Mouse (Mus musculus) cerebellum, adult 2 months (tissue): ENCODE results near the gene Pitpnm2. TPM values are rescaled to one million over a fixed set of nuclear protein-coding genes. Genes with fewer than 3 reads are reported as not detected.

Experiments
- DNase-seq, 2 experiments: peaks; one replicate each; pipeline ENCODE4 v3.0.0; 2021
- H3K27ac ChIP-seq: fragments of 200-500 bp; 2 replicates; pipeline ENCODE4 v1.5.1; 2012; ENCODE audit warnings: low read length, control low read depth, inconsistent platforms; ENCODE audit not compliant: insufficient read depth
- H3K27me3 ChIP-seq: fragments of 200-500 bp; 2 replicates; pipeline ENCODE4 v1.6.1; 2012; ENCODE audit warnings: inconsistent platforms, mild to moderate bottlenecking, low read length, moderate library complexity; ENCODE audit not compliant: control insufficient read depth, insufficient read depth
- H3K4me1 ChIP-seq: fragments of 200-500 bp; 2 replicates; pipeline ENCODE4 v1.6.1; 2011; ENCODE audit warnings: low read length; ENCODE audit not compliant: control insufficient read depth, insufficient read depth
- H3K4me3 ChIP-seq: fragments of 200-500 bp; replicated peaks from 2 replicates; pipeline ENCODE3; 2011; ENCODE audit warnings: mild to moderate bottlenecking, low read depth, low read length, control low read depth; ENCODE audit not compliant: insufficient read depth
- CTCF ChIP-seq: fragments of 200-500 bp; IDR thresholded peaks from 2 replicates; pipeline ENCODE4 v1.5.1; 2011; ENCODE audit warnings: low read depth, mild to moderate bottlenecking, control low read depth, low read length, moderate library complexity, borderline replicate concordance; ENCODE audit not compliant: insufficient read depth
- POLR2A ChIP-seq: fragments of 200-500 bp; IDR thresholded peaks from 2 replicates; pipeline ENCODE4 v1.6.1; 2011; ENCODE audit warnings: low read length, control low read depth, borderline replicate concordance; ENCODE audit not compliant: insufficient read depth
- WGBS: fragments of 180-500 bp; shearing (Covaris S2); methylation state at CpG from one replicate; pipeline ENCODE4 v1.1.7; 2018; 5-methylcytosine and 5-hydroxymethylcytosine counted together
- polyA plus RNA-seq: library from polyadenylated mRNA; depleted of rRNA; stranded (reverse); fragments of >200 nt; gene quantifications from 2 replicates; pipeline ENCODE4 v1.2.3, GENCODE M21; 2012

Gene Pitpnm2
- polyA plus RNA-seq, 1 experiment, result 54.2 TPM

DNA sequence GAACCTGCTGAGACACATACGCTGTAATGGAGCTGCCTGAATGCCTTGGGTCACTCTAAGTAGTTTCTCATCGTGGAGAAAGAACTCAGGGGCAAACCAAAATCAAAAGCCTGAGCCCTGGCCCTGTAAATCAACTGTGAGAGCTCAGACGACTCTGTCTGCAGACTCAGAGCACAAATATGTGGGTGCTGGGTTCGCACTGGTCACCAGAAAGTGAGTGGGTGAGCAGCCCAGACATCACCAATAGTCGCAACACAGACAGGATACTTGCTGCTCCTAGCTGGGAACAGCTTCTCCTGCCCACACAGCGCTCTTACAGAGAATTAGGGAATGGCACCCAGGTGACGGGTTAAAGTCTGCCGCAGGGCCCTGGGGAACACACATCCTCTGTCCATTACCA lies 4.0 kb upstream of the Pitpnm2 start:
- TF ChIP-seq POLR2A, result no peak
- TF ChIP-seq CTCF, result no peak
- DNase-seq, result no peak
- H3K27ac ChIP-seq, result no peak overlapping the region
- 90% methylated on average over 8 of the region's 8 CpGs for WGBS
- H3K4me3 ChIP-seq, result no peak overlapping the region
- no peaks in the 10 kb centered on the region for H3K27me3 ChIP-seq
- peaks cover 6% of the 10 kb centered on the region; the same call in 1 of the 2 replicates for H3K4me1 ChIP-seq

- WGBS, result 86% methylated on average over 13 of the region's 13 CpGs
- Histone ChIP-seq H3K4me3 (no peak overlapping the region), H3K27ac (no peak overlapping the region), H3K4me1 (peaks cover 12% of the 10 kb centered on the region; the same call in 1 of the 2 replicates), H3K27me3 (no peaks in the 10 kb centered on the region)
- DNase-seq, result no peak
- TF ChIP-seq CTCF, result no peak
- TF ChIP-seq POLR2A, result no peak
Measured at GRCm38 (mm10) chr5:124252580-124253320, 3.2 kb upstream of the Pitpnm2 start.

- H3K4me1 ChIP-seq, result peaks cover 17% of the 10 kb centered on the region; the same call in 1 of the 2 replicates
- TF ChIP-seq CTCF (no peak), POLR2A (no peak)
- H3K27ac ChIP-seq, result no peak overlapping the region
- DNase-seq, result no peak
- no peak overlapping the region for H3K4me3 ChIP-seq
- H3K27me3 ChIP-seq, result no peaks in the 10 kb centered on the region
- 76% methylated on average over 5 of the region's 5 CpGs for WGBS
Measured at GRCm38 (mm10) chr5:124251070-124251469, 1.5 kb upstream of the Pitpnm2 start.

DNA sequence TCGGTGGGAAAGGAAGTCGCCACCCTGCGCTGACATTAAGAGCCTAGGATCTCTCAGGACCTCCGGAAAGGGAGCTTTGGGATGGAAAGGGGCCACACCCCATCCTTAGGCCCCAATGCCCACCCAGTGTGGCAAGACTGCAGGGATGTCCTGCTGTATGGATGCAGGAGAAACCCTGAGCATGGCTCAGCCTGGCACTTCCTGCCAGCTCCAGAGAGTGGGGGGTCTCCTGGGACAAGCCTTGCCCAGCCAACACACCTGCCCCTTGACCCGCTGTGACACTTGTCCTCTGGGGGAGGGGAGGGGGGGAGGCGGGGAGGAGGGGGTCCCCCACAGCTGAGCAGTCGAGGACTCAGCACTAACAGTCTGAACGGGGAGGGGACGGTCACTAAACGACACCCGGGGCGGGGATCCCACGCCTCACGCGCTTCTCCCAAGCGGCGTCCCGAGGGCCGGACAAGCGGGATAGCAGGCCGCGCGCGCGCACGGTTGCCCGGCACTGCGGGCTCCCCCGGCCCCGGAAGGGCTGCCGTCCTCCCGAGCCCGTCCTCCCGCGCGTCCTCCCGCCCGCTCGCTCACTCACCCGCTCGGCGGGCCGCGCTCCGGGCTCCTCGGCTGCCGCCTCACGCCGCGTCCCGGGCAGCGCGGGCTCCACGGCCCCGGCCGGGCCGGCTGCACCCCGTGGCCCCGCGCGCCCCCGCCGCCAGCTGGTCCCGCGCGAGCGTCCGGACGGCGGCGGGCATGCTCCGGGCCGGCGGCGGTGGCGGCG lies 531 bp downstream of the Pitpnm2 start:
- Histone ChIP-seq H3K27me3 (no peaks in the 10 kb centered on the region), H3K27ac (peak overlapping the region; percentile 63), H3K4me1 (peaks cover 17% of the 10 kb centered on the region; the same call in 1 of the 2 replicates), H3K4me3 (peak overlapping the region; percentile 54)
- peak; percentile 68 to 77 for DNase-seq
- no peak for TF ChIP-seq CTCF
- TF ChIP-seq POLR2A, result no peak
- WGBS, result 1% methylated on average over 74 of the region's 77 CpGs

DNA sequence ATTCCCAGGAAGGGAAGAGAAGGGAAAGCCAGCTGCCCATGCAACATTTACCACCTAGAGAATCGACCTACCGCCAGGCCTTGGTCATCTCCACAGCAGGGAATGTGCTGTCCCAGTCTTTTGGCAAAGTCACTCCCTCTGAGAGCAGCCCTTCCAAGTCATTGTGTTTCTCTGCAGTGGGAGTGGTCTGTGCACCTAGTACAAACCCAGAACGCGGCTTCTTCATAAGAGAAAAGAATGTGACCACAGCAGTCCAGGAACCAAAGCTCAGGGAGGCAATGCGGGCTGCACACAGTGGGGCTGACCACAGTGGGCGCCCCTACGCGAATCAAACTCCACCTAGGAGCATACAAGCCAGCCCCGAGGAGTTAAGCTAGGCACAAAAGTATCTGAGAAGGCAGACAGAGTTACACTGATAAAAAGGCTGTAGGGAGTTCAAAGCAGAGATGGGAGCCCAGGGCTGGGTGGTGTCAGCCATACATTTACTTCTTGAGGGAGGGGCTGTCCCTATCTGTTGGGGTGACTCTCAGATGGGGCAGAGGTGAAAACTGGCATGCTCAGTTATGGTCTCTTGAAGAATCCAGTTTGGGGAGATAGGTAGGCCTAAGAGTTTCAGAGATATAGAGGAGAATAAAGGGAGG lies 1.5 kb downstream of the Pitpnm2 start:
- H3K4me3 ChIP-seq, result peak overlapping the region; percentile 31
- TF ChIP-seq POLR2A (no peak), CTCF (no peak)
- peak overlapping the region; percentile 5; the same call in 1 of the 2 replicates for H3K27ac ChIP-seq
- peaks cover 20% of the 10 kb centered on the region; the same call in 1 of the 2 replicates for H3K4me1 ChIP-seq
- no peaks in the 10 kb centered on the region for H3K27me3 ChIP-seq
- peak; percentile 33 to 37 for DNase-seq
- WGBS, result 37% methylated on average over 9 of the region's 9 CpGs

- 34% methylated on average over 7 of the region's 7 CpGs for WGBS
- no peaks in the 10 kb centered on the region for H3K27me3 ChIP-seq
- H3K27ac ChIP-seq, result no peak overlapping the region
Measured at GRCm38 (mm10) chr5:124247296-124247695, 2.3 kb downstream of the Pitpnm2 start.

GRCm38 (mm10) chr5:124244885-124245284 lies 4.7 kb downstream of the Pitpnm2 start:
- Histone ChIP-seq H3K27me3 (no peaks in the 10 kb centered on the region), H3K4me1 (peaks cover 21% of the 10 kb centered on the region), H3K27ac (no peak overlapping the region), H3K4me3 (no peak overlapping the region)
- no peak for TF ChIP-seq POLR2A
- TF ChIP-seq CTCF, result no peak
- WGBS, result 92% methylated on average over 7 of the region's 7 CpGs
- peak in 1 of 2 experiments; percentile 11 for DNase-seq

More at GRCm38 (mm10) chr5:124247296-124247695, 2.3 kb downstream of the Pitpnm2 start:
- peaks cover 22% of the 10 kb centered on the region; the same call in 1 of the 2 replicates for H3K4me1 ChIP-seq
- no peak overlapping the region for H3K4me3 ChIP-seq
- TF ChIP-seq CTCF, result no peak
- TF ChIP-seq POLR2A, result no peak
- no peak for DNase-seq
